Mouse (Mus musculus) kidney, embryonic 16.5 days (tissue): ENCODE results near the gene Cyp2d9. TPM values are rescaled to one million over a fixed set of nuclear protein-coding genes. Genes with fewer than 3 reads are reported as not detected.
"Not testable (repeated sequence)": the region's sequence is repeated elsewhere in the genome, so short reads cannot be mapped to it uniquely, and the experiment has no call there.

Source experiments
- ATAC-seq: fragments of 200-750 bp; cut with Nextera tagmentation; 2 replicates; pipeline ENCODE4 v1.8.0; 2017; ENCODE audit warnings: moderate TSS enrichment; ENCODE audit not compliant: low FRiP score, low TSS enrichment
- H3K27ac ChIP-seq: fragments of 300-500 bp; sonication (generic); 2 replicates; pipeline ENCODE4 v1.5.1; 2014; ENCODE audit warnings: low read length
- H3K27me3 ChIP-seq: fragments of 300-500 bp; sonication (generic); 2 replicates; pipeline ENCODE4 v1.6.1; 2014; ENCODE audit warnings: low read length, control low read depth, mixed read lengths; ENCODE audit not compliant: insufficient read depth
- H3K36me3 ChIP-seq: fragments of 300-500 bp; sonication (generic); 2 replicates; pipeline ENCODE4 v1.6.1; 2014; ENCODE audit warnings: low read length, control low read depth, mixed read lengths; ENCODE audit not compliant: insufficient read depth
- H3K4me1 ChIP-seq: fragments of 300-500 bp; sonication (generic); 2 replicates; pipeline ENCODE4 v1.6.1; 2014; ENCODE audit warnings: low read length, control low read depth, mixed read lengths; ENCODE audit not compliant: insufficient read depth
- H3K4me2 ChIP-seq: fragments of 300-500 bp; sonication (generic); replicated peaks from 2 replicates; pipeline ENCODE4 v1.6.1; 2014; ENCODE audit warnings: low read depth, low read length
- H3K4me3 ChIP-seq: fragments of 300-500 bp; sonication (generic); 2 replicates; pipeline ENCODE4 v1.5.1; 2014; ENCODE audit warnings: mild to moderate bottlenecking, low read length
- H3K9ac ChIP-seq: fragments of 300-500 bp; sonication (generic); replicated peaks from 2 replicates; pipeline ENCODE4 v1.6.1; 2014; ENCODE audit warnings: low read length
- H3K9me3 ChIP-seq: fragments of 300-500 bp; sonication (generic); 2 replicates; pipeline ENCODE4 v1.6.1; 2016; ENCODE audit warnings: low read length, control low read depth
- WGBS: fragments of 180-500 bp; shearing (Covaris S2); extraction: QIAGEN DNeasy Blood & Tissue Kit; methylation state at CpG from one replicate; pipeline ENCODE4 v1.1.7; 2014; 5-methylcytosine and 5-hydroxymethylcytosine counted together
- microRNA-seq: library from miRNA; unstranded; fragments of <30 nt; microRNA quantifications from one replicate; pipeline ENCODE4, GENCODE M21; 2016
- polyA plus RNA-seq: library from polyadenylated mRNA; unstranded; fragments of >200 nt; fragmentation: Nextera tagmentation; extraction: Ambion mirVana; gene quantifications from 2 replicates; pipeline ENCODE4 v1.2.1, GENCODE M21; 2015

The Cyp2d9 gene
- polyA plus RNA-seq, 1 experiment from 2014 or later = 0.11 TPM

DNA sequence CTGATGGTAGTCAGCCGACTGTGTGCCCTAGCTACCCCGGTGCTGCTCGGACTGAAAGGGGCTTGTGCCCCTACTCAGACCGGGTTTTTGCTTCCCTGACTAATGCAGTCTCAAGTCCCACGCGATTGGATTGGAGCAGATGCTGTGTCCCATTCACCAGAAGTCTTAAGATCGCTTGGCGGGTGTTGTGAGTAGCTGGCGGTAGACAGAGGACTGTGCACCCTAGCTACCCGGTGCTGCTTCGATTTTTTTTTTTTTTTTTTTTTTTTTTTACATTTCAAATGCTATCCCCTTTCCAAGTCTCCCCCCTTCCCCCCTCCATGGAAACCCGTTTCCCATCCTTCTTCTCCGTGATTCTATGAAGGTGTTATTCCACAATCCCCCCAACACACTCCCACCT is 61.0 kb downstream of the Cyp2d9 start:
- H3K27ac ChIP-seq, H3K27me3 ChIP-seq, H3K9ac ChIP-seq, H3K9me3 ChIP-seq, H3K4me3 ChIP-seq, H3K4me1 ChIP-seq, H3K36me3 ChIP-seq, H3K4me2 ChIP-seq, ATAC-seq: not testable (repeated sequence)
- WGBS = 73% methylated on average over 9 of the region's 13 CpGs

Small RNAs within 50 kb of the gene (microRNA-seq; reads per million reads assigned to microRNA genes)
- gene Gm25990 (not detected), gene Gm27331 (not detected), gene Gm27622 (not detected), gene Gm27825 (not detected), gene Mir7684 (not detected)

Other genes starting within 250 kb of the Cyp2d9 start
- 0.41 and 0.62 TPM in 2 replicates for gene Shisa8, start 220.6 kb upstream of the Cyp2d9 start, polyA plus RNA-seq
- 0.15 TPM in 1 of 2 replicates, not detected in the other for gene Tnfrsf13c, start 209.1 kb upstream of the Cyp2d9 start, polyA plus RNA-seq
- 65.9 and 71.2 TPM in 2 replicates for gene Cenpm, start 188.7 kb upstream of the Cyp2d9 start, polyA plus RNA-seq
- not detected in 2 replicates for gene 1500009C09Rik, start 181.0 kb upstream of the Cyp2d9 start, polyA plus RNA-seq
- gene Sept3, start 158.5 kb upstream of the Cyp2d9 start, polyA plus RNA-seq = 8.6 and 11.3 TPM in 2 replicates
- gene Wbp2nl, start 134.5 kb upstream of the Cyp2d9 start, polyA plus RNA-seq = 0.41 and 0.61 TPM in 2 replicates
- gene Naga, start 94.5 kb upstream of the Cyp2d9 start, polyA plus RNA-seq = 81.9 and 87.4 TPM in 2 replicates
- 10.4 and 12.5 TPM in 2 replicates for gene Pheta2, start 94.5 kb upstream of the Cyp2d9 start, polyA plus RNA-seq
- 319 and 325 TPM in 2 replicates for gene Smdt1, start 94.5 kb upstream of the Cyp2d9 start, polyA plus RNA-seq
- gene Ndufa6, start 79.1 kb upstream of the Cyp2d9 start, polyA plus RNA-seq = 415 and 434 TPM in 2 replicates
- 18.2 and 21.1 TPM in 2 replicates for gene Cyp2d22, start 53.2 kb upstream of the Cyp2d9 start, polyA plus RNA-seq
- not detected in 2 replicates for gene Cyp2d11, start 39.4 kb upstream of the Cyp2d9 start, polyA plus RNA-seq
- gene Cyp2d10, start 26.2 kb upstream of the Cyp2d9 start, polyA plus RNA-seq = 0.26 TPM in 1 of 2 replicates, not detected in the other
- gene Cyp2d12, start 121.6 kb downstream of the Cyp2d9 start, polyA plus RNA-seq = not detected in 2 replicates
- gene Cyp2d34, start 187.5 kb downstream of the Cyp2d9 start, polyA plus RNA-seq = not detected in 2 replicates